Mouse (Mus musculus) ovary, adult 18-20 months (tissue): Measurements from ENCODE around the gene Nrcam.
"Not testable (repeated sequence)": the region's sequence is repeated elsewhere in the genome, so short reads cannot be mapped to it uniquely, and the experiment has no call there.

Experiments used
- DNase-seq: peaks from one replicate; pipeline ENCODE4 v3.0.0; 2022; ENCODE audit warnings: low spot score, mixed read lengths

Gene Nrcam

GRCm38 (mm10) chr12:44328381-44329315 is at the start of gene Nrcam:
TSS of gene Nrcam (plus strand) at chr12:44328885.
- DNase-seq, result no peak

GRCm38 (mm10) chr12:44280147-44280546 is 48.5 kb upstream of the Nrcam start:
- not testable (repeated sequence) for DNase-seq

- DNase-seq, result no peak
Measured at GRCm38 (mm10) chr12:44281534-44281933, 47.2 kb upstream of the Nrcam start.

GRCm38 (mm10) chr12:44283378-44283777 is 45.3 kb upstream of the Nrcam start:
- no peak for DNase-seq

GRCm38 (mm10) chr12:44286992-44287391 is 41.7 kb upstream of the Nrcam start:
- no peak for DNase-seq

- no peak for DNase-seq
Measured at GRCm38 (mm10) chr12:44292281-44292680, 36.4 kb upstream of the Nrcam start.

GRCm38 (mm10) chr12:44300793-44301192 is 27.9 kb upstream of the Nrcam start:
- no peak for DNase-seq

GRCm38 (mm10) chr12:44304012-44304411 is 24.7 kb upstream of the Nrcam start:
- no peak for DNase-seq

GRCm38 (mm10) chr12:44304869-44305268 is 23.8 kb upstream of the Nrcam start:
- no peak for DNase-seq

GRCm38 (mm10) chr12:44308221-44308620 is 20.5 kb upstream of the Nrcam start:
- no peak for DNase-seq

GRCm38 (mm10) chr12:44315212-44315611 is 13.5 kb upstream of the Nrcam start:
- DNase-seq, result no peak

- no peak for DNase-seq
Measured at GRCm38 (mm10) chr12:44325091-44325490, 3.6 kb upstream of the Nrcam start.

- no peak for DNase-seq
Measured at GRCm38 (mm10) chr12:44327452-44327851, 1.2 kb upstream of the Nrcam start.

- DNase-seq, result no peak
Measured at GRCm38 (mm10) chr12:44329316-44330215, 881 bp downstream of the Nrcam start.

GRCm38 (mm10) chr12:44330216-44330719 is 1.6 kb downstream of the Nrcam start:
- DNase-seq, result no peak

GRCm38 (mm10) chr12:44337136-44337640 is 8.5 kb downstream of the Nrcam start:
- DNase-seq, result no peak

GRCm38 (mm10) chr12:44338195-44338622 is 9.5 kb downstream of the Nrcam start:
- no peak for DNase-seq

GRCm38 (mm10) chr12:44344075-44344474 is 15.4 kb downstream of the Nrcam start:
- DNase-seq, result no peak

GRCm38 (mm10) chr12:44345251-44345650 is 16.6 kb downstream of the Nrcam start:
- no peak for DNase-seq

GRCm38 (mm10) chr12:44346143-44346542 is 17.5 kb downstream of the Nrcam start:
- DNase-seq, result no peak

- DNase-seq, result no peak
Measured at GRCm38 (mm10) chr12:44355116-44355515, 26.4 kb downstream of the Nrcam start.

- no peak for DNase-seq
Measured at GRCm38 (mm10) chr12:44357460-44357859, 28.8 kb downstream of the Nrcam start.
